Mouse (Mus musculus) midbrain, embryonic 13.5 days (tissue): ENCODE results near the gene Ttc36. TPM values are rescaled to one million over a fixed set of nuclear protein-coding genes. Genes with fewer than 3 reads are reported as not detected.

ENCODE experiments used
- ATAC-seq: fragments of 200-750 bp; cut with Nextera tagmentation; 2 replicates; pipeline ENCODE4 v1.8.0; 2017; ENCODE audit warnings: mild to moderate bottlenecking, moderate TSS enrichment, moderate library complexity
- H3K27ac ChIP-seq: fragments of 300-500 bp; sonication (generic); 2 replicates; pipeline ENCODE4 v1.5.1; 2015; ENCODE audit warnings: inconsistent platforms, mild to moderate bottlenecking, moderate library complexity
- H3K27me3 ChIP-seq: fragments of 300-500 bp; sonication (generic); 2 replicates; pipeline ENCODE4 v1.6.1; 2015; ENCODE audit warnings: mild to moderate bottlenecking, inconsistent platforms
- H3K36me3 ChIP-seq: fragments of 300-500 bp; sonication (generic); 2 replicates; pipeline ENCODE4 v1.6.1; 2015; ENCODE audit warnings: mild to moderate bottlenecking, inconsistent platforms
- H3K4me1 ChIP-seq: fragments of 300-500 bp; sonication (generic); replicated peaks from 2 replicates; pipeline ENCODE4 v1.6.1; 2015; ENCODE audit warnings: inconsistent platforms
- H3K4me2 ChIP-seq: fragments of 300-500 bp; sonication (generic); replicated peaks from 2 replicates; pipeline ENCODE4 v1.6.1; 2015; ENCODE audit warnings: moderate library complexity, mild to moderate bottlenecking, inconsistent platforms
- H3K4me3 ChIP-seq: fragments of 300-500 bp; sonication (generic); replicated peaks from 2 replicates; pipeline ENCODE4 v1.5.1; 2015; ENCODE audit warnings: mild to moderate bottlenecking, inconsistent platforms
- H3K9ac ChIP-seq: fragments of 300-500 bp; sonication (generic); replicated peaks from 2 replicates; pipeline ENCODE4 v1.6.1; 2015; ENCODE audit warnings: mild to moderate bottlenecking, inconsistent platforms
- H3K9me3 ChIP-seq: fragments of 300-500 bp; sonication (generic); 2 replicates; pipeline ENCODE4 v1.6.1; 2016; ENCODE audit warnings: mild to moderate bottlenecking, inconsistent platforms
- WGBS: fragments of 180-500 bp; shearing (Covaris S2); methylation state at CpG from one replicate; pipeline ENCODE4 v1.1.7; 2015; 5-methylcytosine and 5-hydroxymethylcytosine counted together
- polyA plus RNA-seq: library from polyadenylated mRNA; unstranded; fragments of >200 nt; fragmentation: Nextera tagmentation; extraction: Ambion mirVana; gene quantifications from 2 replicates; pipeline ENCODE4 v1.2.1, GENCODE M21; 2015

The Ttc36 gene
- polyA plus RNA-seq, 1 experiment from 2014 or later = not detected

GRCm38 (mm10) chr9:44807778-44808177 is 4.9 kb upstream of the Ttc36 start:
- Histone ChIP-seq H3K9ac (no peak overlapping the region), H3K27me3 (no peaks in the 10 kb centered on the region), H3K27ac (no peak overlapping the region), H3K4me3 (no peak overlapping the region), H3K9me3 (no peaks in the 10 kb centered on the region), H3K4me1 (no peaks in the 10 kb centered on the region), H3K4me2 (no peak overlapping the region), H3K36me3 (peaks cover 82% of the 10 kb centered on the region)
- WGBS = 95% methylated on average over 10 of the region's 10 CpGs
- ATAC-seq = no peak

GRCm38 (mm10) chr9:44807141-44807540 is 4.3 kb upstream of the Ttc36 start:
- Histone ChIP-seq H3K4me1 (no peaks in the 10 kb centered on the region), H3K27me3 (0 out of 2 replicates have a peak, but pooled peaks cover under 1% of the 10 kb centered on the region), H3K4me2 (no peak overlapping the region), H3K9ac (no peak overlapping the region), H3K4me3 (no peak overlapping the region), H3K9me3 (no peaks in the 10 kb centered on the region), H3K27ac (no peak overlapping the region), H3K36me3 (peaks cover 76% of the 10 kb centered on the region)
- WGBS = 76% methylated on average over 5 of the region's 5 CpGs
- ATAC-seq = no peak

DNA sequence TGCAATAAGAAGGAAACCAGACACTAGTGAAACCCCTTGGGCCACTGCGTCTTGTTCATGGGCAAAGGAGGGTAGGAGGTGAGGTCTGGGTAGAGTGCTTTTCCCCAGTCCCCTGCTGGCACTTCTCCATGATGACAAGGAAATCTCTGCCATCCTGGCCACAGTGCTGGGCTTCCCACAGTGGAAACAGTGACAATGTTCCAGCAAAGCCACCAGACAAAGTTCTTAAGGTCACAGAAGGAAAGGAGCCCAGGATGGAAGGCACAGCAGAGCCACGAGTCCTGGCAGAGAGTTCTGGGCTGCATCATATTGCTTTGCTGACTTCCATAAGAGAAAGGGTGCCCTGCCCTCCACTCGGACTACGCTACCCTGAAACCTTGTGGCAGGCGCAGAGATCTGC is 2.7 kb upstream of the Ttc36 start:
- no peaks in the 10 kb centered on the region for H3K9me3 ChIP-seq
- H3K27me3 ChIP-seq = peaks cover 14% of the 10 kb centered on the region; the same call in 1 of the 2 replicates
- ATAC-seq = no peak
- H3K4me3 ChIP-seq = no peak overlapping the region
- peaks cover 61% of the 10 kb centered on the region for H3K36me3 ChIP-seq
- WGBS = 95% methylated on average over 5 of the region's 5 CpGs
- no peak overlapping the region for H3K27ac ChIP-seq
- H3K4me2 ChIP-seq = no peak overlapping the region
- 0 out of 2 replicates have a peak, but pooled peaks cover 2% of the 10 kb centered on the region for H3K4me1 ChIP-seq
- no peak overlapping the region for H3K9ac ChIP-seq

DNA sequence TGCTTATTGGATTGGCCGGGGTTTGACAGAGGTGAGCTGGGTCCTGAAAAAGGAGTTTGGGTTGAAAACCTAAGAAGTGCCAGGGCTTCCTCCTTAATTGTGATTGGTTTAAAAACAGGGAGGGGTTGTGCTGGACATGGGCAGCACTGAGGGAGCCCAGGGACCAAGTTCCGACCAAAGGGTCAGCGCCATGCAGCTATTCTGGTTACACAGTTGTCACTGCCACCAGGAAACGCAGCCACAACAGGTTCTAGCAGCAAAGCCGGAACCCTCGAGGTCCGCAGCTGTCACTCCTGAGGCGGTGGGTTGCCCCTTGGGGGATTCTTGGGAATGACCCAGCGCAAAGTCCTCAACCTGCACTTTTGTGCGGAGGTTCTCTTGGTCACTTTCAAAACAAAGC is 1.8 kb upstream of the Ttc36 start:
- ATAC-seq = no peak
- peaks cover 16% of the 10 kb centered on the region; the same call in 1 of the 2 replicates for H3K27me3 ChIP-seq
- no peaks in the 10 kb centered on the region for H3K9me3 ChIP-seq
- H3K4me1 ChIP-seq = peaks cover 10% of the 10 kb centered on the region
- no peak overlapping the region for H3K4me3 ChIP-seq
- no peak overlapping the region for H3K27ac ChIP-seq
- 91% methylated on average over 10 of the region's 10 CpGs for WGBS
- peaks cover 53% of the 10 kb centered on the region for H3K36me3 ChIP-seq
- H3K4me2 ChIP-seq = no peak overlapping the region
- H3K9ac ChIP-seq = no peak overlapping the region

- WGBS = 90% methylated on average over 6 of the region's 6 CpGs
- Histone ChIP-seq H3K4me1 (peaks cover 23% of the 10 kb centered on the region), H3K27me3 (peaks cover 30% of the 10 kb centered on the region)
Measured at GRCm38 (mm10) chr9:44801669-44802068, 1.2 kb downstream of the Ttc36 start.

GRCm38 (mm10) chr9:44799958-44800324 is 2.9 kb downstream of the Ttc36 start:
- Histone ChIP-seq H3K4me3 (peak overlapping the region; percentile 64), H3K4me1 (peaks cover 23% of the 10 kb centered on the region), H3K27ac (peak overlapping the region; percentile 80; the same call in 1 of the 2 replicates), H3K9ac (peak overlapping the region; percentile 77; the same call in 1 of the 2 replicates), H3K4me2 (peak overlapping the region; percentile 95), H3K27me3 (peaks cover 30% of the 10 kb centered on the region), H3K9me3 (no peaks in the 10 kb centered on the region), H3K36me3 (peaks cover 7% of the 10 kb centered on the region)
- ATAC-seq = no peak
- WGBS = 41% methylated on average over 9 of the region's 9 CpGs

More at GRCm38 (mm10) chr9:44801669-44802068, 1.2 kb downstream of the Ttc36 start:
- no peak overlapping the region for H3K4me2 ChIP-seq
- ATAC-seq = no peak
- peaks cover 22% of the 10 kb centered on the region for H3K36me3 ChIP-seq
- no peak overlapping the region for H3K27ac ChIP-seq
- no peaks in the 10 kb centered on the region for H3K9me3 ChIP-seq
- H3K9ac ChIP-seq = no peak overlapping the region
- no peak overlapping the region for H3K4me3 ChIP-seq

GRCm38 (mm10) chr9:44799102-44799957 is 3.5 kb downstream of the Ttc36 start, which contains the start of gene Tmem25:
Gene Tmem25, minus strand, starts transcription at chr9:44799307.
- H3K9ac ChIP-seq = peak within 1 kb of the TSS; percentile 77
- WGBS = under 1% methylated on average over 75 of the region's 75 CpGs
- peaks cover 30% of the 10 kb centered on the region for H3K27me3 ChIP-seq
- H3K27ac ChIP-seq = peak within 1 kb of the TSS; percentile 80
- peaks cover 23% of the 10 kb centered on the region for H3K4me1 ChIP-seq
- peaks cover 3% of the 10 kb centered on the region; the same call in 1 of the 2 replicates for H3K36me3 ChIP-seq
- peak within 1 kb of the TSS; percentile 95 for H3K4me2 ChIP-seq
- H3K9me3 ChIP-seq = no peaks in the 10 kb centered on the region
- peak; percentile 98 for ATAC-seq
- H3K4me3 ChIP-seq = peak within 1 kb of the TSS; percentile 64

DNA sequence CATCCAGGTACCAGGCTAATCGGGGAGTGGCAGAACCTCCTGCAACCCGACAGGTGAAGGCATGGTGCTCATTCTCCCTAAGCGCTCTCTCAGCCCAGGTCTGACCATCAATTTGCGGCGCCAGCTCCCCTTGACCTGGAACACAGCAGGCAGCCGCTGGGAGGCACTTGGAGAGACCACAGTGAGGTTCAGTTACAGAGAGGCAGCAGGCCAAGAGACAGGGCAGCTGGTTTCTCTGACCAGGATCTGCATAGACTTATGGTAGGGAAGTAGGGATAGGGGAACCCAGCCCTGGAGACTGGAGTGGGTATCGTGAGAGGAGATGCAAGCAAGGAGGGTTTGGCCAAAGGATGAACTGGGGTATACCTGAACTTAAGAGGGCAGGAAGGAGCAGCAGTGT is 4.6 kb downstream of the Ttc36 start:
- ATAC-seq = no peak
- peak overlapping the region; percentile 64 for H3K4me3 ChIP-seq
- no peaks in the 10 kb centered on the region for H3K36me3 ChIP-seq
- H3K4me2 ChIP-seq = peak overlapping the region; percentile 95
- 39% methylated on average over 7 of the region's 7 CpGs for WGBS
- peak overlapping the region; percentile 77 for H3K9ac ChIP-seq
- peaks cover 30% of the 10 kb centered on the region for H3K27me3 ChIP-seq
- H3K27ac ChIP-seq = no peak overlapping the region
- peaks cover 23% of the 10 kb centered on the region for H3K4me1 ChIP-seq
- H3K9me3 ChIP-seq = no peaks in the 10 kb centered on the region

GRCm38 (mm10) chr9:44792842-44793241 is 10.0 kb downstream of the Ttc36 start:
- ATAC-seq = no peak
- Histone ChIP-seq H3K4me3 (no peak overlapping the region), H3K4me2 (no peak overlapping the region), H3K27ac (no peak overlapping the region), H3K4me1 (no peaks in the 10 kb centered on the region), H3K27me3 (peaks cover 6% of the 10 kb centered on the region; the same call in 1 of the 2 replicates), H3K36me3 (peaks cover 50% of the 10 kb centered on the region), H3K9me3 (no peaks in the 10 kb centered on the region), H3K9ac (no peak overlapping the region)
- 80% methylated on average over 9 of the region's 9 CpGs for WGBS

DNA sequence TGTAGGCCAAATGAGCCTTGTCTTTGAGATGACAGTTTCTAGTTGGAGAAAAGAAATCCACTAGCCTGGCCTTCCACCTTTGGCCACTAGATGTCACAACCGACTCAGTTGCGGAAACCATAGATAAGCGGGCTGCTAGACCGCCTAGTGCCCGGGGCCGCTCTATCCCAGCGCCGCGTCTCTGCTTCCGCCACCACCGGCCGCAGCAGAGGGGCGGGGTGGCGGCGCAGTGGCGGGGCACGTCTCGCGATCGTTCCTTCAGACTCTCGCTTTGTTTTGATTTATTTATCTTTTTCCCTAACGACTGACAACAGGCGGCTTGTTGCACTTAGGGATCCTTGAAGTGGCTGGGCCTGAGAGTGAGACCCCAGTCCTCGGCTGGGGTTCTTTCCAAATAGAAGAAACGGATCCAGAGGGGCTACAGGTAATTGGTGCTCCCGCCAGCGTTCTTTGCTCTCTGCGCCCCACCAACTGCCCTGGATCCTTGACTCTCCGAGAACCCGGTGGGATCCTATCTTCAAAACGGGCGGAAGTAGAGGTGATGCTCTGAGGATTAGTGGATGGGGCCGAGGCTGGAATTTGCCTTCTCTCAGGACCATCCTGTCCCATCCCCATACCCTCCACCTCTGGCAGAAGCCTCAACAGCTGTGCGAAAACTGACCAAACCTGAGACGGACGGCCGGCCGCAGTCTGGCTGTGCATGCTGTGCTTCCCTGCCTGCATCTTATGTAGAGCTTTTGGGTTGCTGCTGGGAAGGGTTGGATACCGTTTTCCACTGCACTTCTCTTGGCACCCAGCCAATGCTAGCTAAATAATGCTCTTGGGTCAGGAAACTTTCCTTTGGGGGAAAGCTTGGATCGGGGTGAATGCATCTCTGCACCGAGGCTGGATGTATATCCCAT is 29.9 kb downstream of the Ttc36 start:
- Histone ChIP-seq H3K9ac (peak overlapping the region; percentile 75), H3K4me3 (peak overlapping the region; percentile 67), H3K9me3 (no peaks in the 10 kb centered on the region), H3K36me3 (peaks cover 22% of the 10 kb centered on the region), H3K27me3 (no peaks in the 10 kb centered on the region), H3K4me2 (peak overlapping the region; percentile 73), H3K27ac (peak overlapping the region; percentile 87), H3K4me1 (peaks cover 17% of the 10 kb centered on the region)
- WGBS = under 1% methylated on average over 41 of the region's 41 CpGs
- ATAC-seq = peak; percentile 99

DNA sequence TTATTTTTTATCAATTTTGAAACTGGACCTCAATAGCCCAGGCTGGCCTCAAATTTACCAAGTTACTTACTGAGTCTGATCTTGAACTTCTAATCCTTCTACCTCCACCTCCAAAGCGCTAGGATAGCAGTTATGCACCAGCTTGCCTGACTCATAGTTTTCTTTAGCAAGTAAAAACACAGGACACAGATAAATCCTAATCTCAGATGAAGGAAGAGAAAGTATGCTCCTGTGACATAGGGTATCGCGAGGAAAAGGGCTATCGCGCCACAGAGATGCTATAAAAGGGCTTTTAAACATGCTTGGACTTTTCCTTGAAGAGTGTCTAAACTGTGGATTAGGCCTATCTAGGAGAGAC is 30.5 kb downstream of the Ttc36 start:
- no peaks in the 10 kb centered on the region for H3K27me3 ChIP-seq
- WGBS = 21% methylated on average over 5 of the region's 5 CpGs
- peak overlapping the region; percentile 48; the same call in 1 of the 2 replicates for H3K27ac ChIP-seq
- no peak for ATAC-seq
- H3K36me3 ChIP-seq = peaks cover 22% of the 10 kb centered on the region
- no peaks in the 10 kb centered on the region for H3K9me3 ChIP-seq
- no peak overlapping the region for H3K9ac ChIP-seq
- no peak overlapping the region for H3K4me2 ChIP-seq
- H3K4me3 ChIP-seq = 0 out of 2 replicates have a peak overlapping the region, but pooled peaks have one; percentile 67
- peaks cover 17% of the 10 kb centered on the region for H3K4me1 ChIP-seq

DNA sequence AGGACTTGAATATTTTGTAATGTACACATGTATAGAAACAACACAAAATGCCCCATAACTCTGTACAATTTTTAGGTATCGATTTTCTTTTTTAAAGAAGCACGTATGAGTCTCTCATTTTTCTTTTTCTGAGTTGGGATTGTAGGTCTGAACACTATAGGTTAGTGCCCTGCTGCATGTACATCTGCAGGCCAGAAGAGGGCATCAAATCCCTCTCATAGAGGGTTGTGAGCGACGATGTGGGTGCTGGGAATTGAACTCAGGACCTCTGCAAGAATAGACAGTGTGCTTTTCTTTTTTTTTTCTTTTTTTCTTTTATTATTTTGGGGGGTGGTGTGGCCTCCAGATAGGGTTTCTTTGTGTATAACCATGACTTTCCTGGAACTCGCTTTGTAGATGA is 31.5 kb downstream of the Ttc36 start:
- Histone ChIP-seq H3K36me3 (peaks cover 16% of the 10 kb centered on the region), H3K4me2 (no peak overlapping the region), H3K9me3 (no peaks in the 10 kb centered on the region), H3K27me3 (no peaks in the 10 kb centered on the region), H3K4me3 (no peak overlapping the region), H3K9ac (no peak overlapping the region), H3K27ac (no peak overlapping the region), H3K4me1 (peaks cover 23% of the 10 kb centered on the region)
- WGBS = 93% methylated on average over 5 of the region's 5 CpGs
- no peak for ATAC-seq
